8 mouse cellular contexts compared by ENCODE assay signal in the genomic region with DNA sequence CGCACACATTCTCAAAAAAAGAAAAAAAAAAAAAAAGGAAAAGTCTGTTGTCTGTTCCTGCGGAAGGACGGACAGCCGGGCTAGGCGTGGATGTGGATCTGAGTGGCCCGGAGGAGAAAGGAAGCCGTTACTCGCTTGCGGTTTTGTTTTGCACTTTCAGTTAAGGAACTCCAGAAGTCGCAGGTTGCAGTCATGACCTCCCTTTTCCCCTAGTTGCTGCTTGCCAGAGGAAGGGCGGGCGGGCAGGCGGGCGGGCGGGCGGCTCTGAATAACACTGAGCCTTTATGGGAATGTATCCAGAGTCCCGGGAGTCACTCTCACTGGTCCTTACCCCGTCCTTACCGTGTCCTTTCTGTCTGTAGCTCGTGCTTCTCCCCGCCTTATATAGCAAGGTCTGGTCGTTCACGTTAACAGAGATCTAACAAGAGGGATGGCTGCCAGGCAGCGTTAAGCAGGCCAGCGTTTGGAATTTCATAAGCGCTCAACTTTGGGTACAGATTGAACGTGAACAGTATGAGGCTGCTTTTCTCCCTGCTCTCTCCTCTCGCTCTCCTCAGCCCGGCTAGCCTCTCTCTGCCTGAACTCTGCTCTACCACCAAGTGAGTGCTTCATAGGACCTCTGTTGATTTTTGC.
DNase-seq lines count a peak whose midpoint lies in the region; ATAC-seq and TF ChIP-seq lines count a peak whose summit lies in the region.

No protein-coding gene starts in this region.

- H3K4me3 ChIP-seq in ES-Bruce4 (ENCODE audit: low read depth, low read length) = peak overlapping the region; percentile 26
- 0 out of 2 replicates have a peak overlapping the region, but pooled peaks have one; percentile 3 for H3K4me3 ChIP-seq in hindbrain, postnatal 0 days (ENCODE audit: low read length)
- peak overlapping the region; percentile 46 for H3K4me3 ChIP-seq in liver, embryonic 12.5 days

- peaks cover 17% of the 10 kb centered on the region for H3K4me1 ChIP-seq in ES-Bruce4 (ENCODE audit: control insufficient read depth, insufficient read depth, low read length)
- H3K4me1 ChIP-seq in hindbrain, postnatal 0 days (ENCODE audit: insufficient read depth, low read length) = peaks cover 28% of the 10 kb centered on the region
- H3K4me1 ChIP-seq in liver, embryonic 12.5 days = peaks cover 63% of the 10 kb centered on the region

- TF ChIP-seq POLR2A in ES-Bruce4 (IDR thresholded peaks at IDR 0.05; ENCODE audit: insufficient read depth, low read length) = no peak
- no peak for TF ChIP-seq POLR2A in brain, embryonic 14.5 days (IDR thresholded peaks at IDR 0.05; ENCODE audit: borderline replicate concordance, extremely low read depth, insufficient read depth, insufficient read length, poor library complexity, severe bottlenecking)

- H3K36me3 ChIP-seq in ES-Bruce4 (ENCODE audit: control insufficient read depth, insufficient read depth, low read length, poor library complexity, severe bottlenecking) = no peaks in the 10 kb centered on the region
- H3K36me3 ChIP-seq in hindbrain, postnatal 0 days (ENCODE audit: insufficient read depth, low read length) = no peaks in the 10 kb centered on the region
- H3K36me3 ChIP-seq in liver, embryonic 12.5 days = peaks cover 26% of the 10 kb centered on the region

- WGBS in hindbrain, postnatal 0 days = 23% methylated on average over 29 of the region's 29 CpGs
- 6% methylated on average over 29 of the region's 29 CpGs for WGBS in liver, embryonic 12.5 days (ENCODE audit: insufficient replicate concordance)

- no peak for TF ChIP-seq CTCF in ES-Bruce4 (IDR thresholded peaks at IDR 0.05; ENCODE audit: low read depth, low read length)
- TF ChIP-seq CTCF in brain, embryonic 14.5 days (IDR thresholded peaks at IDR 0.05; ENCODE audit: borderline replicate concordance, extremely low read depth, insufficient read depth, insufficient read length) = no peak
- TF ChIP-seq CTCF in hindbrain, postnatal 0 days (IDR thresholded peaks at IDR 0.05; ENCODE audit: low read depth) = no peak

- no peak for TF ChIP-seq EP300 in ES-Bruce4 (IDR thresholded peaks at IDR 0.05; ENCODE audit: insufficient read depth, low read depth, low read length)

- no peaks in the 10 kb centered on the region for H3K9me3 ChIP-seq in ES-Bruce4 (replicated peaks; ENCODE audit: control insufficient read depth, insufficient read depth, low read length, poor library complexity, severe bottlenecking)
- H3K9me3 ChIP-seq in hindbrain, postnatal 0 days (ENCODE audit: low read length) = no peaks in the 10 kb centered on the region
- H3K9me3 ChIP-seq in liver, embryonic 12.5 days (replicated peaks) = no peaks in the 10 kb centered on the region

- peak; percentile 69 for DNase-seq in brain, embryonic 14.5 days (ENCODE audit: low read depth)
- DNase-seq in gastrocnemius, postnatal 25 days = peak; percentile 75
- peak; percentile 55 for DNase-seq in hindbrain, postnatal 0 days (ENCODE audit: low spot score)
- DNase-seq in c-Kit-positive CD71-positive TER-119-positive erythroid progenitor cells, embryonic 14.5 days (ENCODE audit: low spot score) = no peak
- no peak for DNase-seq in cerebellum, postnatal 4 days (ENCODE audit: low spot score in 2 of 2)

- peak; percentile 42; the same call in 1 of the 2 replicates for ATAC-seq in hindbrain, postnatal 0 days
- peak; percentile 16; the same call in 1 of the 2 replicates for ATAC-seq in liver, embryonic 12.5 days
- ATAC-seq in monocyte, adult 5-6 weeks (replicated peaks; ENCODE audit: insufficient number of reproducible peaks, low FRiP score, low TSS enrichment, poor library complexity, severe bottlenecking) = peak; percentile 66

- no peak overlapping the region for H3K27ac ChIP-seq in ES-Bruce4 (ENCODE audit: insufficient read depth, low read length)
- H3K27ac ChIP-seq in hindbrain, postnatal 0 days = peak overlapping the region; percentile 78
- peak overlapping the region; percentile 79 for H3K27ac ChIP-seq in liver, embryonic 12.5 days

- H3K4me2 ChIP-seq in hindbrain, postnatal 0 days (ENCODE audit: low read depth, low read length) = peak overlapping the region; percentile 46
- peak overlapping the region; percentile 69 for H3K4me2 ChIP-seq in liver, embryonic 12.5 days

- peak overlapping the region; percentile 36 for H3K9ac ChIP-seq in ES-Bruce4 (ENCODE audit: low read depth, poor library complexity, severe bottlenecking)
- H3K9ac ChIP-seq in hindbrain, postnatal 0 days (replicated peaks; ENCODE audit: low read length) = peak overlapping the region; percentile 17; the same call in 1 of the 2 replicates
- peak overlapping the region; percentile 59 for H3K9ac ChIP-seq in liver, embryonic 12.5 days

- no peaks in the 10 kb centered on the region for H3K27me3 ChIP-seq in ES-Bruce4 (ENCODE audit: control insufficient read depth, insufficient read depth, low read length, poor library complexity, severe bottlenecking)
- no peaks in the 10 kb centered on the region for H3K27me3 ChIP-seq in hindbrain, postnatal 0 days (ENCODE audit: insufficient read depth, low read length)
- H3K27me3 ChIP-seq in liver, embryonic 12.5 days (replicated peaks) = peaks cover 6% of the 10 kb centered on the region; the same call in 1 of the 2 replicates

Comparison
In these comparisons a context has a peak if more than half of its experiments do, and no peak if none do; other contexts are left out.
1. DNase-seq: peak in brain, embryonic 14.5 days (single experiment), gastrocnemius, postnatal 25 days (single experiment) and hindbrain, postnatal 0 days (single experiment); none in c-Kit-positive CD71-positive TER-119-positive erythroid progenitor cells, embryonic 14.5 days (single experiment) and cerebellum, postnatal 4 days (0 of 2).
2. ATAC-seq: peak in every context shown above with its lines; median percentile 66 in monocyte, adult 5-6 weeks; 42 in hindbrain, postnatal 0 days; 16 in liver, embryonic 12.5 days.
3. Peak in every context shown above with its lines, with median percentiles within 50 percentile points of each other: H3K4me3 ChIP-seq and H3K9ac ChIP-seq.